Mouse (Mus musculus): ENCODE data around the gene Tenm2. TPM values are rescaled to one million over a fixed set of nuclear protein-coding genes. Genes with fewer than 3 reads are reported as not detected.

The Tenm2 gene
- total and polyA plus RNA-seq, 3 experiments, result 0.08 to 0.14 (median 0.12) TPM

GRCm38 (mm10) chr11:36000038-36000437 is 1235.7 kb downstream of the Tenm2 start:
- no peaks in the 10 kb centered on the region for H3K36me3 ChIP-seq (ENCODE audit: control insufficient read depth, insufficient read depth, low read length)
- 31% methylated on average over 4 of the region's 4 CpGs for WGBS

DNA sequence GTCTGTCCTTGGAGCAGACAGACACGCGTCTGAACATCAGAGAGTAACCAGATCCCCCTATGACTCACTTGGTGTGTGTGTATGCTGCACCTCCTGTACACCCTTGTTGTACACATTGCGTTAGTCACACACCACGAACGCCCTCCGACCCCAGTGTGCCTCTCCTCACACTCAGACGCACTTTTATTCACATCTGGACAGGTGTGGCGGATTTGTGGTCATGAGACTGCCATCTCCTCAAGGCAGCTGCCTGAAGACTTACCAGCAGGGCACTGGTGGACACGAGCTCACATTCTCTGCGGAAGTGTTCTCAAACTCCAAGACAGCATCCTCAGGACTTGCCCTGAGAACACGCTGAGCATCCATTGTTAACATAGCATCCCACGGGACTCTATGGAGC is 1237.7 kb downstream of the Tenm2 start:
- H3K27ac ChIP-seq, result no peak overlapping the region
- H3K4me3 ChIP-seq, result no peak overlapping the region
- intact Hi-C loops (cut with DNase I), result no loop called here
- DNase-seq, result no peak
- H3K4me1 ChIP-seq (ENCODE audit: control insufficient read depth, insufficient read depth, low read length), result peaks cover 2% of the 10 kb centered on the region; the same call in 1 of the 2 replicates
- no peak overlapping the region for H3K9ac ChIP-seq (ENCODE audit: low read depth, low read length)
- no peaks in the 10 kb centered on the region for H3K36me3 ChIP-seq (ENCODE audit: control insufficient read depth, insufficient read depth, low read length)
- 51% methylated on average over 12 of the region's 12 CpGs for WGBS
- no peaks in the 10 kb centered on the region; the same call in 1 of the 2 replicates for H3K27me3 ChIP-seq (ENCODE audit: control insufficient read depth, insufficient read depth, low read length)
- no peak for TF ChIP-seq CTCF (IDR thresholded peaks at IDR 0.05)
- no peak for TF ChIP-seq POLR2A (IDR thresholded peaks at IDR 0.05; ENCODE audit: insufficient read depth, low read depth, low read length)
- no peaks in the 10 kb centered on the region for H3K79me2 ChIP-seq (replicated peaks; ENCODE audit: control insufficient read depth, insufficient read depth, low read length)

More at GRCm38 (mm10) chr11:36000038-36000437, 1235.7 kb downstream of the Tenm2 start:
- H3K27me3 ChIP-seq (ENCODE audit: control insufficient read depth, insufficient read depth, low read length), result no peaks in the 10 kb centered on the region; the same call in 1 of the 2 replicates
- no peak overlapping the region for H3K4me3 ChIP-seq
- H3K27ac ChIP-seq, result no peak overlapping the region
- TF ChIP-seq POLR2A (IDR thresholded peaks at IDR 0.05; ENCODE audit: insufficient read depth, low read depth, low read length) (no peak), CTCF (IDR thresholded peaks at IDR 0.05) (no peak), EP300 (IDR thresholded peaks at IDR 0.05; ENCODE audit: insufficient read depth, low read depth, low read length) (no peak)
- peaks cover 2% of the 10 kb centered on the region; the same call in 1 of the 2 replicates for H3K4me1 ChIP-seq (ENCODE audit: control insufficient read depth, insufficient read depth, low read length)
- intact Hi-C loops (cut with DNase I), result loop anchor here (2.0 to 5.0 kb wide), 2 partner anchors 165 to 1158 kb away; partner anchors contain the start of gene Rars
- no peak overlapping the region for H3K9ac ChIP-seq (ENCODE audit: low read depth, low read length)
- no peaks in the 10 kb centered on the region for H3K79me2 ChIP-seq (replicated peaks; ENCODE audit: control insufficient read depth, insufficient read depth, low read length)
- DNase-seq, result no peak

- no peak for DNase-seq
- Histone ChIP-seq H3K79me2 (replicated peaks; ENCODE audit: control insufficient read depth, insufficient read depth, low read length) (no peaks in the 10 kb centered on the region), H3K36me3 (ENCODE audit: control insufficient read depth, insufficient read depth, low read length) (no peaks in the 10 kb centered on the region), H3K27me3 (ENCODE audit: control insufficient read depth, insufficient read depth, low read length) (no peaks in the 10 kb centered on the region), H3K4me3 (no peak overlapping the region), H3K4me1 (ENCODE audit: control insufficient read depth, insufficient read depth, low read length) (no peaks in the 10 kb centered on the region), H3K9ac (ENCODE audit: low read depth, low read length) (no peak overlapping the region), H3K27ac (no peak overlapping the region)
- intact Hi-C loops (cut with DNase I), result no loop called here
- TF ChIP-seq CTCF (IDR thresholded peaks at IDR 0.05) (no peak), EP300 (IDR thresholded peaks at IDR 0.05; ENCODE audit: insufficient read depth, low read depth, low read length) (no peak), POLR2A (IDR thresholded peaks at IDR 0.05; ENCODE audit: insufficient read depth, low read depth, low read length) (no peak)
These were observed 1240.5 kb downstream of the Tenm2 start for GRCm38 (mm10) chr11:35995310-35995709.

DNA sequence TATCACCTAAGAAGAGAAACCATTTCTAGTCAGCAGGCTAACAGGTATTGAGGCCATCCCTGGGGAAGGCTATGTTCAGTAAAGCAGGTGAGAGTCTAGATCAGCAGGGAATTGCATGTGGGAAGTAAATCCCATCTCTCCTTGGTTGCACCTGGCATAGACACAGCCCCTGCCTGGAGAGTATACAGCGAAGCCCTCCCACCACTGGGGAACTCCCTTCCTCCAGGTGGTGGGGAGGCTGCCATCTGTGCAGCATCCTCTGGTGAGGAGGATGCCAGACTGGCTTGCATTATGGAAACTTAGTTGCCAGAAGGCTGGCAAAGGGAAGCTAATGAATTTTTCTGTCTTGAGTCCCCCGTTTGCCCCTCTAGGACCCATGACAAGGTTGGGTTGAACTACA is 1243.9 kb downstream of the Tenm2 start:
- H3K4me1 ChIP-seq (ENCODE audit: control insufficient read depth, insufficient read depth, low read length), result no peaks in the 10 kb centered on the region
- TF ChIP-seq POLR2A (IDR thresholded peaks at IDR 0.05; ENCODE audit: insufficient read depth, low read depth, low read length), result no peak
- TF ChIP-seq EP300 (IDR thresholded peaks at IDR 0.05; ENCODE audit: insufficient read depth, low read depth, low read length), result no peak
- TF ChIP-seq CTCF (IDR thresholded peaks at IDR 0.05), result no peak
- WGBS, result 74% methylated on average over 2 of the region's 2 CpGs
- H3K27me3 ChIP-seq (ENCODE audit: control insufficient read depth, insufficient read depth, low read length), result no peaks in the 10 kb centered on the region
- DNase-seq, result no peak
- no peaks in the 10 kb centered on the region for H3K79me2 ChIP-seq (replicated peaks; ENCODE audit: control insufficient read depth, insufficient read depth, low read length)
- intact Hi-C loops (cut with DNase I), result no loop called here
- no peak overlapping the region for H3K27ac ChIP-seq
- H3K9ac ChIP-seq (ENCODE audit: low read depth, low read length), result no peak overlapping the region
- no peak overlapping the region for H3K4me3 ChIP-seq
- H3K36me3 ChIP-seq (ENCODE audit: control insufficient read depth, insufficient read depth, low read length), result no peaks in the 10 kb centered on the region

DNA sequence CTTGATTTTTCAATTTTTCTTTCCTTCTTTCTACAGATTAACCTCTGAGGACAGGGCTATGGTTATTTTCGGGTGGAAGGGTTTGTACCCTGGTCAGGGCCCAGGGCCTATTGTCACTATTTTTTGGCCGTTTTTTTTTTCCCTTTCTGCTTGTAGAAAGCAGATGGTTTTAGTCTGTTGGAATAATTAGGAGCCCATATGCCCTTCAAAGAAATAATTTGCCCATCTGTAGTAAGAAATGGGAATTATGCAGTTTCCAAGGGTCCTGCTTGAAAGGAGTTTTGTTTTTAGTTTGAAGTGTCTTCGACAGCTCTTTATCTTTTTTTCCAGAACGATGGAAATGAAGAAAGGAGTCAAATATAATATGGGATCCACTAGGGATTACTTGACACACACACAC is 1245.8 kb downstream of the Tenm2 start:
- intact Hi-C loops (cut with DNase I), result no loop called here
- no peak for TF ChIP-seq CTCF (IDR thresholded peaks at IDR 0.05)
- no peak for TF ChIP-seq EP300 (IDR thresholded peaks at IDR 0.05; ENCODE audit: insufficient read depth, low read depth, low read length)
- TF ChIP-seq POLR2A (IDR thresholded peaks at IDR 0.05; ENCODE audit: insufficient read depth, low read depth, low read length), result no peak
- 57% methylated on average over 4 of the region's 4 CpGs for WGBS

GRCm38 (mm10) chr11:35985841-35986393 is 1249.8 kb downstream of the Tenm2 start:
- Histone ChIP-seq H3K79me2 (replicated peaks; ENCODE audit: control insufficient read depth, insufficient read depth, low read length) (no peaks in the 10 kb centered on the region), H3K27me3 (ENCODE audit: control insufficient read depth, insufficient read depth, low read length) (peaks cover 2% of the 10 kb centered on the region), H3K27ac (no peak overlapping the region), H3K4me3 (no peak overlapping the region), H3K36me3 (ENCODE audit: control insufficient read depth, insufficient read depth, low read length) (no peaks in the 10 kb centered on the region), H3K9ac (ENCODE audit: low read depth, low read length) (no peak overlapping the region), H3K4me1 (ENCODE audit: control insufficient read depth, insufficient read depth, low read length) (no peaks in the 10 kb centered on the region)
- WGBS, result 2% methylated on average over 19 of the region's 19 CpGs
- DNase-seq, result peak in 1 of 2 experiments; percentile 24
- intact Hi-C loops (cut with DNase I), result no loop called here
- TF ChIP-seq EP300 (IDR thresholded peaks at IDR 0.05; ENCODE audit: insufficient read depth, low read depth, low read length) (no peak), CTCF (IDR thresholded peaks at IDR 0.05) (0 out of 2 replicates have a peak, but pooled peaks have one; percentile 11)

More for the DNA sequence above, 1245.8 kb downstream of the Tenm2 start:
- Histone ChIP-seq H3K27ac (no peak overlapping the region), H3K4me3 (no peak overlapping the region), H3K27me3 (ENCODE audit: control insufficient read depth, insufficient read depth, low read length) (no peaks in the 10 kb centered on the region), H3K4me1 (ENCODE audit: control insufficient read depth, insufficient read depth, low read length) (no peaks in the 10 kb centered on the region), H3K9ac (ENCODE audit: low read depth, low read length) (no peak overlapping the region), H3K79me2 (replicated peaks; ENCODE audit: control insufficient read depth, insufficient read depth, low read length) (no peaks in the 10 kb centered on the region), H3K36me3 (ENCODE audit: control insufficient read depth, insufficient read depth, low read length) (no peaks in the 10 kb centered on the region)
- no peak for DNase-seq
